Mouse (Mus musculus) bone marrow, adult 2 months (tissue): Measurements from ENCODE around the gene Zbtb9. TPM values are rescaled to one million over a fixed set of nuclear protein-coding genes. Genes with fewer than 3 reads are reported as not detected.

ENCODE experiments used
- H3K27ac ChIP-seq: fragments of 200-500 bp; 2 replicates; pipeline ENCODE4 v1.5.1; 2012; ENCODE audit warnings: low read depth, mild to moderate bottlenecking, control low read depth, inconsistent platforms, low read length; ENCODE audit not compliant: control insufficient read depth, poor library complexity, insufficient read depth
- H3K4me1 ChIP-seq: fragments of 200-500 bp; 2 replicates; pipeline ENCODE4 v1.6.1; 2011; ENCODE audit warnings: low read length; ENCODE audit not compliant: control insufficient read depth, insufficient read depth
- H3K4me3 ChIP-seq: fragments of 200-500 bp; replicated peaks from 2 replicates; pipeline ENCODE3; 2011; ENCODE audit warnings: mild to moderate bottlenecking, low read depth, low read length, control low read depth; ENCODE audit not compliant: control insufficient read depth
- CTCF ChIP-seq: fragments of 200-500 bp; IDR thresholded peaks from 2 replicates; pipeline ENCODE4 v1.5.1; 2011; ENCODE audit warnings: low read length, control low read depth; ENCODE audit not compliant: control insufficient read depth, insufficient read depth
- POLR2A ChIP-seq: fragments of 200-500 bp; IDR thresholded peaks from 2 replicates; pipeline ENCODE4 v1.6.1; 2011; ENCODE audit warnings: low read depth, mild to moderate bottlenecking, control low read depth, low read length, borderline replicate concordance; ENCODE audit not compliant: control insufficient read depth
- WGBS: fragments of 180-500 bp; shearing (Covaris S2); methylation state at CpG from one replicate; pipeline ENCODE4 v1.1.7; 2018; 5-methylcytosine and 5-hydroxymethylcytosine counted together
- polyA plus RNA-seq: library from polyadenylated mRNA; stranded (reverse); fragments of >200 nt; gene quantifications from 2 replicates; pipeline ENCODE4 v1.2.4, GENCODE M21; 2011; ENCODE audit warnings: low replicate concordance; ENCODE audit not compliant: missing spikeins, insufficient read depth, insufficient read length

Zbtb9 gene
- polyA plus RNA-seq, 1 experiment, result 10.2 TPM

- H3K4me3 ChIP-seq, result no peak overlapping the region
- TF ChIP-seq CTCF (no peak), POLR2A (no peak)
- H3K4me1 ChIP-seq, result peaks cover 5% of the 10 kb centered on the region
- no peak overlapping the region for H3K27ac ChIP-seq
- WGBS, result 13% methylated on average over 2 of the region's 2 CpGs
These were observed 35.3 kb downstream of the Zbtb9 start for GRCm38 (mm10) chr17:27008277-27008676.

GRCm38 (mm10) chr17:27011167-27011566 lies 38.2 kb downstream of the Zbtb9 start:
- H3K27ac ChIP-seq, result no peak overlapping the region
- TF ChIP-seq POLR2A (no peak), CTCF (no peak)
- H3K4me3 ChIP-seq, result no peak overlapping the region
- H3K4me1 ChIP-seq, result peaks cover 5% of the 10 kb centered on the region
- 80% methylated on average over 10 of the region's 10 CpGs for WGBS

GRCm38 (mm10) chr17:27011998-27012672 lies 39.2 kb downstream of the Zbtb9 start:
- 7% methylated on average over 14 of the region's 14 CpGs for WGBS
- TF ChIP-seq CTCF (no peak; the same call in 1 of the 2 replicates), POLR2A (0 out of 2 replicates have a peak, but pooled peaks have one; percentile 36)
- H3K4me1 ChIP-seq, result peaks cover 5% of the 10 kb centered on the region
- H3K27ac ChIP-seq, result peak overlapping the region; percentile 4
- H3K4me3 ChIP-seq, result peak overlapping the region; percentile 40

GRCm38 (mm10) chr17:27012909-27013308 lies 39.9 kb downstream of the Zbtb9 start:
- 24% methylated on average over 6 of the region's 6 CpGs for WGBS
- TF ChIP-seq CTCF (no peak), POLR2A (no peak)
- peaks cover 5% of the 10 kb centered on the region for H3K4me1 ChIP-seq
- no peak overlapping the region for H3K4me3 ChIP-seq
- H3K27ac ChIP-seq, result no peak overlapping the region

- TF ChIP-seq CTCF, result no peak
- TF ChIP-seq POLR2A, result 0 out of 2 replicates have a peak, but pooled peaks have one; percentile 16
- Histone ChIP-seq H3K27ac (no peak overlapping the region), H3K4me1 (peaks cover under 1% of the 10 kb centered on the region; the same call in 1 of the 2 replicates), H3K4me3 (peak overlapping the region; percentile 77)
- WGBS, result 5% methylated on average over 34 of the region's 34 CpGs
These were observed 44.9 kb downstream of the Zbtb9 start for GRCm38 (mm10) chr17:27017564-27018499.

- no peak overlapping the region for H3K4me3 ChIP-seq
- no peak overlapping the region for H3K27ac ChIP-seq
- TF ChIP-seq CTCF (no peak), POLR2A (no peak)
- 47% methylated on average over 12 of the region's 12 CpGs for WGBS
- no peaks in the 10 kb centered on the region for H3K4me1 ChIP-seq
These were observed 45.7 kb downstream of the Zbtb9 start for GRCm38 (mm10) chr17:27018555-27019196.

GRCm38 (mm10) chr17:27021076-27021475 lies 48.1 kb downstream of the Zbtb9 start:
- 88% methylated on average over 14 of the region's 14 CpGs for WGBS
- peaks cover 6% of the 10 kb centered on the region for H3K4me1 ChIP-seq
- no peak overlapping the region for H3K4me3 ChIP-seq
- no peak overlapping the region for H3K27ac ChIP-seq
- no peak for TF ChIP-seq POLR2A
- TF ChIP-seq CTCF, result no peak

- Histone ChIP-seq H3K4me1 (peaks cover 6% of the 10 kb centered on the region), H3K27ac (no peak overlapping the region), H3K4me3 (no peak overlapping the region)
- 90% methylated on average over 9 of the region's 9 CpGs for WGBS
- no peak for TF ChIP-seq POLR2A
- no peak for TF ChIP-seq CTCF
These were observed 48.8 kb downstream of the Zbtb9 start for GRCm38 (mm10) chr17:27021736-27022135.
